Mouse (Mus musculus): ENCODE measurements at regions not wholly inside any gene's neighbourhood (a gene's known extent, or its start where the extent isn't known, plus 50 kb on each side); places are given as distances from the start of the nearest gene placed in this dataset.
"Not testable (repeated sequence)": the region's sequence is repeated elsewhere in the genome, so short reads cannot be mapped to it uniquely, and the experiment has no call there.

GRCm38 (mm10) chr17:81319605-81320004, 122.0 kb upstream of the Gm11096 start:
- no peak for DNase-seq (ENCODE audit: low read depth, low spot score)

- DNase-seq (ENCODE audit: low read depth, low spot score), result no peak
Observed at GRCm38 (mm10) chr17:81316655-81317054, 124.9 kb upstream of the Gm11096 start.

- no peak for DNase-seq (ENCODE audit: low read depth, low spot score)
Observed at GRCm38 (mm10) chr17:81305880-81306279, 135.7 kb upstream of the Gm11096 start.

GRCm38 (mm10) chr17:81304574-81304973, 137.0 kb upstream of the Gm11096 start:
- no peak for DNase-seq (ENCODE audit: low read depth, low spot score)

- DNase-seq (ENCODE audit: low read depth, low spot score), result no peak
Observed at GRCm38 (mm10) chr17:81302490-81302889, 139.1 kb upstream of the Gm11096 start.

GRCm38 (mm10) chr17:81291829-81292228, 149.7 kb upstream of the Gm11096 start:
- no peak for DNase-seq (ENCODE audit: low read depth, low spot score)

- no peak for DNase-seq (ENCODE audit: low read depth, low spot score)
Observed at GRCm38 (mm10) chr17:81282543-81282942, 159.0 kb upstream of the Gm11096 start.

- no peak for DNase-seq (ENCODE audit: low read depth, low spot score)
Observed at GRCm38 (mm10) chr17:81270235-81270634, 171.3 kb upstream of the Gm11096 start.

- DNase-seq (ENCODE audit: low read depth, low spot score), result no peak
Observed at GRCm38 (mm10) chr17:81261957-81262356, 179.6 kb upstream of the Gm11096 start.

GRCm38 (mm10) chr17:81260036-81260435, 181.5 kb upstream of the Gm11096 start:
- DNase-seq (ENCODE audit: low read depth, low spot score), result no peak

- DNase-seq (ENCODE audit: low read depth, low spot score), result peak; percentile 60
Observed at GRCm38 (mm10) chr17:81256106-81256505, 185.5 kb upstream of the Gm11096 start.

- DNase-seq (ENCODE audit: low read depth, low spot score), result no peak
Observed at GRCm38 (mm10) chr17:81250748-81251147, 185.9 kb upstream of the Thumpd2 start.

GRCm38 (mm10) chr17:81246156-81246555, 181.3 kb upstream of the Thumpd2 start:
- DNase-seq (ENCODE audit: low read depth, low spot score), result no peak

- not testable (repeated sequence) for DNase-seq (ENCODE audit: low read depth, low spot score)
Observed at GRCm38 (mm10) chr17:81231771-81232170, 166.9 kb upstream of the Thumpd2 start.

- no peak for DNase-seq (ENCODE audit: low read depth, low spot score)
Observed at GRCm38 (mm10) chr17:81225281-81225680, 160.4 kb upstream of the Thumpd2 start.

GRCm38 (mm10) chr17:81221436-81221835, 156.6 kb upstream of the Thumpd2 start:
- no peak for DNase-seq (ENCODE audit: low read depth, low spot score)

- no peak for DNase-seq (ENCODE audit: low read depth, low spot score)
Observed at GRCm38 (mm10) chr17:81214844-81215243, 150.0 kb upstream of the Thumpd2 start.

GRCm38 (mm10) chr17:81212043-81212442, 147.2 kb upstream of the Thumpd2 start:
- DNase-seq (ENCODE audit: low read depth, low spot score), result no peak

- DNase-seq (ENCODE audit: low read depth, low spot score), result no peak
Observed at GRCm38 (mm10) chr17:81210389-81210788, 145.5 kb upstream of the Thumpd2 start.

GRCm38 (mm10) chr17:81209323-81209722, 144.4 kb upstream of the Thumpd2 start:
- no peak for DNase-seq (ENCODE audit: low read depth, low spot score)

GRCm38 (mm10) chr17:81201052-81201451, 136.2 kb upstream of the Thumpd2 start:
- DNase-seq (ENCODE audit: low read depth, low spot score), result no peak

GRCm38 (mm10) chr17:81194006-81194405, 129.1 kb upstream of the Thumpd2 start:
- no peak for DNase-seq (ENCODE audit: low read depth, low spot score)

GRCm38 (mm10) chr17:81193230-81193871, 128.5 kb upstream of the Thumpd2 start:
- peak; percentile 30 for DNase-seq (ENCODE audit: low read depth, low spot score)

- peak; percentile 39 for DNase-seq (ENCODE audit: low read depth, low spot score)
Observed at GRCm38 (mm10) chr17:81189996-81190395, 125.1 kb upstream of the Thumpd2 start.
